Mouse (Mus musculus) inflammation-experienced regulatory T-cells, adult 6 months (primary cell): ENCODE results near the gene Gm2381. TPM values are rescaled to one million over a fixed set of nuclear protein-coding genes. Genes with fewer than 3 reads are reported as not detected.
"Not testable (repeated sequence)": the region's sequence is repeated elsewhere in the genome, so short reads cannot be mapped to it uniquely, and the experiment has no call there.

Source experiments
- ATAC-seq: one replicate; pipeline ENCODE4 v1.8.0; 2017
- polyA plus RNA-seq, 3 experiments: library from polyadenylated mRNA; unstranded; fragments of 100-300 nt; shearing (Covaris generic); gene quantifications; one replicate each; pipeline ENCODE4 v1.2.1; 2017

The Gm2381 gene
- polyA plus RNA-seq: not detected

DNA sequence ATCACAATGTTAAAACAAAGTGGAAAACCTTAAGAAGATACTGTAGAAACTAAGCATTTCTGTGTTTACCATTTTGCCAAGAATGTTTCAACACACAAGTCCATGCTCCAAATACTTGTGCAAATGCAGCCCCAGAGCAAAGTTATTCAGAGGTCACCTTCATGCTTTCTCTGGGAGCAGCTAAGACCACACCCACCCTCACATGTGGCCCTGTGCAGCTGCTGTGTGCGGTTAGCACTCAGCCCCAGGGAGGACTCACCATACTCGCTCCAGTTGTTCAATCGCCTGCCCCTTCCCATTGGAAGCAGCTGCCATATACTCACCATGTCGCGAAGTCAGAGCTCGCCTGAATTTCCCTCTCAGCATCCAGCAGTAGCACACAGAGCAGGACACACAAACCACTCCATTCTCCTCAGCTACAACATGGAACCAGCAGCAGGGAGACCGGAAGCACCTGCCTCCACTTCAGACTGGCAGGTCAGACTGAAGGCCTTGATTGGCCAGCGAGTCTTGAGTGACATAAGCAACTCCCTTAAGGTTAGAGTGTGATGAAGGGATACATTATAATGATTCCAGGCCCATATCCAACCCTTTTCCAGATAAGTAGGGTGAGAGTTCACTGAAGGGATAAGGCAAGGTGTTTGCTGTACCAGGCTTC lies at the start of gene Gm2381:
Gm2381 (minus strand) TSS at position 434 of the 658 bp plus-strand sequence.
- not testable (repeated sequence) for ATAC-seq

DNA sequence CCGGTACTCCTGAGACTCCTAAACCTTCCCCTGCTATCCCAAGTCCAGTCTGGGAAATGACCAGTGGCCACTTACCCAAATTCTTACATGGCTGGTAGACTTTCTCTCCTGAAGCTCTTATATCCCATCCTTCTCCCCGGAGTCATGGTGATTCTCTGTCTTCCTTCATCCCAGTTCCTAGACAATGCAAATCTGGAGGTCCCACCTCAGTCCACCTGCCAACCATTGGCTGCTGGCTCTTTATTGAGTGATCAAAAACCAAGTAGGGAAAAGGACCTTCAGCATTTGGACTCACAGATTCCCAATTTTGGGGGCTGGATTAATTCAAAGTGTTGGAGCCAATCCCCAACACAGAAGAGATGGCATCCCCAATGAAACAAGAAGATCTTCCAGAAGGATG lies 31.0 kb upstream of the Gm2381 start:
- not testable (repeated sequence) for ATAC-seq

DNA sequence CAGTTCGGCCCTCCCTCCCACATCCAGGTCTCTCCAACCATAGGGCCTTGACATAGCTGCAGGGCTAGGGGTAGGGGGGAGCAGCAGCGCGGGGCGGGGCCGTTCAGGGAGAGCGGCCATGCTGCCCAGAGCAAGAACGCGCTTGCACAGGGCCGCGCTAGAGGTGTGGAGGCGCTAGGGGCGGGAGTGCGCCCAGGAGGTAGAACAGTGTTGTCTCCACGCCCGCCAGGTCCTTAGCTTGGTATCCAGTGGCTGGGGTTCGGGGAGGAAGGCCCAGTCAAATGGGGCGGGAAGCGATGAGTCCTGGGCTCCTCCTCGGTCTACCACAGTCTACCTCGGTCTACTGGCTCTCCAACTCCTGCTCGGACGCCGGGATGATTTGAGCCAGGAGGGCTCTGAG lies 11.1 kb upstream of the Gm2381 start:
- no peak for ATAC-seq

DNA sequence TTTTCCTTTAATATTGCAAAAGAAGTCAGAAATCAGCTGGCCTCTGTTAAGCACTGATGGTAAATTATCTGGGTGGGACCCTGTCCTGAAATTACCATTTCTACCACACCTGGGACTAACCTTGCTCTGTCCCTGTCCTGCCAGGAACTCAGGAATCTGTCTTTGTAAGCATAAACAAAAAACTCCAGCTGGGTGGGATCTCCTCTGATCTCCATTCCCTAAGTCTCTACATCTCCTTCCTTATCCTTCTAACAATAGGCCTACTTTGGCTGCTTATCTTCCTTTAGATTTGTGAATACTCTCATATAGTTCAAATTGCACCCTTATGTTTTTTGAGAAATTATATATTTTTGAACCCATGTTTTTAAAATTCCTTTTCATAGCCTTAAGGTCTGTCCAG lies 28.7 kb downstream of the Gm2381 start:
- ATAC-seq: not testable (repeated sequence)

DNA sequence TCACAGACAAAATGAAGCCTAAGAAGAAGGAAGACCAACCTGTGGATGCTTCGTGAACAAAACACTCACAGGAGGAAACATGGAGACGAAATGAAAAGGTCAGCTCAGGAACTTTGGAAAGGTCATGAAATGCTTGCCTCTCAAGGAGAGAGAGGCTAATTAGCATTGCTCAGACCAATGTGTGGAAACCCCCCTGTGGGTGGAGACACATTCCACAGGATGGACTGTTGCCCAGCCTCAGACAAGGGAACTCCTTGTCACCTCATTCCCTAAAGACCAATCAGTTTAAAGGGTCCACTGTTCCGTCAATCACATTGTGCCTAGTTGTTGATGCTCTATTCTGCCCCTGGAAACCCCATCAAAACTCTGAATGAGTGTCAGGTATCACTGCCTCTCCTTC lies 34.8 kb downstream of the Gm2381 start:
- ATAC-seq: no peak

DNA sequence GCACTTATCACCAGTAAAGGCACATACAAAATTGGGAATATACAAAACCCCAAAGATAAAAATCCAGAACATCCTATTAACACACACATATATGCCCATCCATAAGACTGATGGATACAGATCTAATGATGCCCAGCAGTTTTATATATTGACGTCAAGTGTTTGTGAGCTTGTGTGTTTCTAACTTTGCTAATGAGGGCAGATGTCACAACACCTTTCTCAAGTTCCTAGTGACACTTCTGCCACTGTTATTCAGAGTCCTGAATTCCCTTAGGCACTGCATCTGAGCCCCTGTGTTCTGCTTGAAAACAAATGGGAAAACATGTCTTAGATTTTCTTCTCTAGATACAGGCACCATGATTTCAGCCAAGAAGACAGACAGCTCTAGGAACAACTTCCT lies 73.6 kb downstream of the Gm2381 start, which contains the start of gene Vmn2r62:
Vmn2r62 (minus strand) TSS at position 101 of the 400 bp plus-strand sequence.
- ATAC-seq: not testable (repeated sequence)

Other genes starting within 250 kb of the Gm2381 start
- gene Zfp976, start 224.6 kb downstream of the Gm2381 start, polyA plus RNA-seq: 1 to 10 TPM in 2 of 3 experiments, under 1 TPM in 1; 0.75 to 1.5 (median 1.4) TPM
- 1 to 10 TPM; 1.8 to 4.9 (median 3.2) TPM for gene Zfp975, start 174.5 kb downstream of the Gm2381 start, polyA plus RNA-seq
- not detected for gene Gm17067, start 140.2 kb downstream of the Gm2381 start, polyA plus RNA-seq
- gene Vmn2r62, start 73.7 kb downstream of the Gm2381 start, polyA plus RNA-seq: not detected
- gene Vmn2r63, start 66.6 kb upstream of the Gm2381 start, polyA plus RNA-seq: under 1 TPM in 1 of 3 experiments, not detected in 2; 0.05 TPM
- not detected for gene Gm9268, start 151.5 kb upstream of the Gm2381 start, polyA plus RNA-seq
- under 1 TPM in 1 of 3 experiments, not detected in 2; 0.91 TPM for gene Zfp936, start 247.0 kb upstream of the Gm2381 start, polyA plus RNA-seq